Mouse (Mus musculus) left cerebral cortex, postnatal 10 days (tissue): Measurements from ENCODE around the gene Dmrt2. TPM values are rescaled to one million over a fixed set of nuclear protein-coding genes. Genes with fewer than 3 reads are reported as not detected.

Experiments
- DNase-seq, 2 experiments: peaks; one replicate each; pipeline ENCODE4 v3.0.0; 2021 to 2022; ENCODE audit warnings: low spot score in 2 of 2, mixed read lengths in 1 of 2; ENCODE audit errors: extremely low spot score in 1 of 2
- intact Hi-C: fragments of 180-260 bp; cut with DNase I; formaldehyde crosslinking; loops from one replicate; pipeline ENCODE4 v1.15.1; 2025
- total RNA-seq, 2 experiments: library from RNA; stranded (reverse); gene quantifications; 2 replicates each; pipeline ENCODE4 v1.2.3; 2021

Gene Dmrt2
- total RNA-seq, 2 experiments from 2014 or later = 1.9 to 3.5 TPM

DNA sequence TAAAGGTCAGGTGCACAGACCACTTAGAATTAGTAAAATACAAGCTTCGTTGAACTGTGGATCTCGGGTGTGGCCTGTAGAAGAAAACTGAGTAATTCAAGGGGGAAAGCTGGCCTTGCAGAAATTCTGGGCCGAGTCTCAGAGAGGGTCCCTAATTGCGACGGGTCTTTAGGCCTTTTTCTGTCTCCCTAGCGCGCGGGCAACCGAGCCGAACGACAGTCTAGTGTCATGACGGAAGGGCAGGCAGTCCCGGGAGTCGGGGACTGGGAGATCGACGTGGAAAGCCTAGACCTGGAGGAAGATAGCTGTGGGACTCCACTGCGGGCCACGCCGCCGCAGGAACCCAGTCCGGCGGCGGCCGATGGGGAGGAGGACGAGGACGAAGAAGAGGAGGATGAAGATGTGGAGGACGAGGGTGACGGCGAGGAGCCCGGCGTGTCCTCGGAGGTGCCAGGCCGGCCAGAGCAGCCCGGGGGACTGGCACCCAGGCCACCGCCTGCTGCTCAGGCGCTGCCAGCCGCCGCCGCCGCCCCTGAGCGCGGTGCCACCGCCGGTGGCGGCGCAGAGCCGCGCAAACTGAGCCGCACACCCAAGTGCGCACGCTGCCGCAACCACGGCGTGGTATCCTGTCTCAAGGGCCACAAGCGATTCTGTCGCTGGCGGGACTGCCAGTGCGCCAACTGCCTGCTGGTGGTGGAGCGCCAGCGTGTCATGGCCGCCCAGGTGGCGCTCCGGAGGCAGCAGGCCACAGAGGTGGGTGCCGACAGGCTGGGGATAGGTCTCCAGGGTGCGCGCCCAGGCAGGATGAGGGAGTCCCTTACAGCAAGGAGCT lies 1.2 kb downstream of the Dmrt2 start:
- peak in 1 of 2 experiments; percentile 38 for DNase-seq
- intact Hi-C loops = loop anchor here (5.0 to 10.0 kb wide), 3 partner anchors 66 to 776 kb away; no protein-coding TSS in a partner anchor

DNA sequence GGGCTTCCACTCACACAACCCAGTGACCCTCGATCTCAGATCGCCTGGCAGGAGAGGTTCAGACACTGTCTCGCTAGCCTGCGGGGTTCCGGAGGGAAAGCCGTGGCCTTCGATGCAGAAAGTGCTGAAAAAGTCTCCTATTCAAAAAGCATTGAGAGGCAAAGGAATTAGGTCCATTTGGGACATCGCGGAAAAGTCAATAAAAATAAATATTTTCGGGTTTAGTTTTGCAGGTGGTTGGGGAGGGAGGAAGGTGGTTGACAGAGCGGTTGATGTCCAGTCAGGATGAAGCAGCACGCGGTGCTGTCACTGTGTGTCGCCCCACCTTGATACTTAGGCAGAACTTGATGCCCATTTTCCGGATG lies 1.8 kb downstream of the Dmrt2 start:
- no peak for DNase-seq
- intact Hi-C loops = loop anchor here (5.0 to 10.0 kb wide), 3 partner anchors 67 to 777 kb away; no protein-coding TSS in a partner anchor

DNA sequence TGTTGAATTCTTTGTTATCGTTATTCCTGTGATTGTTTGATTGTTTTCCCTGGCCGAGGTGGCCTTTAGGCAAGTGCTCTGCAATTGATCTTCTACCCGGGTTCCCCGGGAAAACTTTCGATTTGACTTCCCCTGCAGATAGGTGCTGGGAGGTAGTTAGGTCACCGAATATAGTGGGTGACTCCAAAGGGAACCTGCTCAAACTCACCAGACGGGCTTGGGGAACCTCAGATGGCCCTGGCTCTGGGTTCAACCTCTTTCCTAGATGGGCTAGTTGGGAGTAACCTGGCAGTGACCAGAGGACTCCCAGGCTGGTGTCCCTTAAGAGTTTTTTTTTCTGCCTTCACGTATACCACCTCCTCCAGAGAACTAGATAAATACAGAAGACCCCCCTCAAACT lies 2.5 kb downstream of the Dmrt2 start:
- intact Hi-C loops = loop anchor here (5.0 to 10.0 kb wide), 3 partner anchors 67 to 777 kb away; no protein-coding TSS in a partner anchor

DNA sequence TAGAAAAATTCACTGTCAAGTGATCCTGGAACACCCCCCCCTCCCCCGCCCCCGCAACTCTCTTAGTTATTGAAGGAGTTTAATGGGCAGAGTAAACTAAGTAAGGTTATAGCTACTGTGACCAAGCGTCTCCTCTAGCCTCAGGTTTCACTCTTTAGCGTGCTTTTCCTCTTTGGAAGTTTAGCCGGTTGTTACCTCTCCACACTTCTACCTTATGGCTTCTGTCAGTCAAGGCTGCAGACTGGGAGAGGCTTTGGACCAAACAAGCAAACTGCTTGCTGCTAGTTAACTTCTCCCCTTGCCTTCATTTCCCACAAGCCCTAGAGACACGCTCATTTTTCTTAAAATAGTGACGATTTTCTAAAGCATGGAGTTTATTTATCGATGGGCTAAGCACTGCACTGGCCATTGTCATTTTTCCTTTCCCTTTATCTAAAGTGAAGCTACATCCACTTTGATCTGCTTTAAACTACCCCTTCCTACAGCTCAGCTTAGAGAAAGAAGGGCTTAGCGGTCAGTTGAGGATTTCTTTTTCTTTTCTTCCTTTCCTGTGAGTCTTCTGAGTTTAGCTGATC lies 3.7 kb downstream of the Dmrt2 start:
- DNase-seq = no peak
- intact Hi-C loops = loop anchor here (10.0 kb wide), 1 partner anchor 509 kb away; no protein-coding TSS in a partner anchor

More for the DNA sequence above, 2.5 kb downstream of the Dmrt2 start:
- DNase-seq = no peak

DNA sequence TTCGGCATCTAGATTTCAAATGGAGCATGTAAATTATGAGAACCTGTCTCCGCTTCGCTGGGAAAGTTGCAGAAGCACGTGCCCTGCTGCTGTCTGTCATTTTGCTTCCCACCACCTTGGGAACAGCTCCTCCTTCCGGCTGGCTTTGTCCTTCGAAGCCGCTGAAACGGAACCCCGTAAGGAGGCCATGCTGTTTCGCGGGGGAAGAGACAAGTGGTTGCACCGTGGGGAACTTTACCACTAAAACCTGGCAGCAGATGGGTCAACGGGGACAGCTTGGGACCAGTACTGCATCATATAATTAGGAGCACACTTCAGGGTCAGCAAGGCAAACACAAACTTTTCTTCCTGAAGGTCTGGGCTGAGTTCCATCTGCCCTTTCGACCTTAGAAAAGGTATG lies 26.6 kb downstream of the Dmrt2 start:
- DNase-seq = no peak
- intact Hi-C loops = no loop called here

DNA sequence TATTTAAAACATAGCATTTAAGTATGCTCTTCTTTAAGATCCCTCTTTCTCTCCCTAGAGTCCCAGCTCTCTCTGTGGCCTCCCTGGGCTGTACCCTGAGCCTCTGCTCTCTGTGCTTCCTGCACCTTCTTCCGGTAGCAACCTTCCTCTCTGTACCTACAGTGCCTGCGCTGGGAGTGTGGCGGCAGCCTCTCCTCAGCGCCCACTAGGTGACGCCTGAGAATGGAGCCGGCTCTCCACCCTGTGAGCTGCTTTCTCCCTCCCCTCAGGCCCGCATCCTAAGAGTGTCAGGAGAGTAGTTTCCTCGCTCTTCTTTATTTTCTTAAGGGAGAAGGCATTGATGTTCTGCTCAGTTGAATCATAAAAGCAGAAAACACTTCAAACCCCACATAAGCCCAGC lies 41.2 kb downstream of the Dmrt2 start:
- intact Hi-C loops = no loop called here
- DNase-seq = peak; percentile 4 to 49

DNA sequence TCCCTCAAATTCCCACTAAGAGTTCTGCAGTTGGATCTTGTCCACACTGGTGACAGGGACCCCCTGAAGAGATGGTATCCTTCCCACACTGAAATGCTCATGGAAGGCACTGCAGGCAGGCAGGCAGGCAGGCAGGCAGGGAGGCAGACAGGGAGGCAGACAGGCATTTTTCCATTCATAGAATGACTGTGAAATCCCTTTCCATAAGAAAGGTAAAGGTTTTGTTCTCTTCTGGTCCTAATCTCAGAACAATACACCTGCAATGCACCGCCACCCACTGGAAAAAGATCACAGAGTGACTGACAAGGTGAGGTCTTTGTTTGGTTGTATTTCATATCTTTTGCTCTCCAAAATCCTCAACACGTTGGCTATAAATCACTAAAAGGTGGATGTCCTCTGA lies 42.7 kb downstream of the Dmrt2 start:
- intact Hi-C loops = no loop called here
- no peak for DNase-seq

DNA sequence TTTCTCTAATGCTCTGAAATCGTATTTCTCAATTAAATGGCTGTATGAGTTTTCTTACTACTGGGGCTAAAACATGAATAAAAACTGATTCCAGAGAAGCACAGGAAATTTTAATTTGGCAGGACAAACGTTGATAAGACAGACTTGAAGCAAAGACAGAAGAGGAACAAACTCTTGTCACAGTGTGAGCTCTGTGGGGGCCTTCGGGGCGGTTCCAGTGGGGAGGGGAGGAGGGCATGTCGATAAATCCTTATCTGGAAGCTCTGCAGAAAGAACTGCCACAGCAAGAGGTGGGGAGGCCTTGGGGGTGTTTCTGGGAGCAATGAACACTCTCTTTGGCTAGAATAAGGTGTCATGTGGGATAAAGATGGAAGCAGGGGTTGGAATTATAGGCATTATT lies 50.4 kb downstream of the Dmrt2 start:
- intact Hi-C loops = no loop called here
- DNase-seq = no peak

Other genes with a start within 250 kb of the Dmrt2 start
- not detected for gene Dmrt1, start 166.8 kb upstream of the Dmrt2 start, total RNA-seq
- under 1 TPM in 1 of 2 experiments, not detected in 1; 0.19 TPM for gene Dmrt3, start 62.1 kb upstream of the Dmrt2 start, total RNA-seq